Mouse (Mus musculus) heart, postnatal 0 days (tissue): ENCODE measurements around the gene Pmfbp1. TPM values are rescaled to one million over a fixed set of nuclear protein-coding genes. Genes with fewer than 3 reads are reported as not detected.

ENCODE experiments used
- ATAC-seq: fragments of 200-750 bp; cut with Nextera tagmentation; 2 replicates; pipeline ENCODE4 v1.8.0; 2017; ENCODE audit warnings: low read depth, moderate number of reproducible peaks, moderate library complexity; ENCODE audit not compliant: insufficient read depth
- DNase-seq: peaks from one replicate; pipeline ENCODE4 v3.0.0-alpha.2; 2016; ENCODE audit warnings: low spot score
- H3K27ac ChIP-seq: fragments of 300-500 bp; sonication (generic); 2 replicates; pipeline ENCODE4 v1.5.1; 2014; ENCODE audit warnings: low read depth, mild to moderate bottlenecking
- H3K27me3 ChIP-seq: fragments of 300-500 bp; sonication (generic); 2 replicates; pipeline ENCODE4 v1.6.1; 2014; ENCODE audit warnings: low read length, mixed read lengths; ENCODE audit not compliant: control insufficient read depth, insufficient read depth
- H3K36me3 ChIP-seq: fragments of 300-500 bp; sonication (generic); replicated peaks from 2 replicates; pipeline ENCODE4 v1.6.1; 2014; ENCODE audit warnings: low read length, mixed read lengths; ENCODE audit not compliant: control insufficient read depth, insufficient read depth
- H3K4me1 ChIP-seq: fragments of 300-500 bp; sonication (generic); 2 replicates; pipeline ENCODE4 v1.6.1; 2014; ENCODE audit warnings: antibody characterized with exemption; ENCODE audit not compliant: control insufficient read depth, insufficient read depth
- H3K4me2 ChIP-seq: fragments of 300-500 bp; sonication (generic); 2 replicates; pipeline ENCODE4 v1.6.1; 2014; ENCODE audit warnings: low read depth, mild to moderate bottlenecking, low read length, moderate library complexity
- H3K4me3 ChIP-seq: fragments of 300-500 bp; sonication (generic); 2 replicates; pipeline ENCODE4 v1.5.1; 2014; ENCODE audit warnings: low read depth, low read length
- H3K9ac ChIP-seq: fragments of 300-500 bp; sonication (generic); replicated peaks from 2 replicates; pipeline ENCODE4 v1.6.1; 2014; ENCODE audit warnings: low read depth, low read length, mixed read lengths
- H3K9me3 ChIP-seq: fragments of 300-500 bp; sonication (generic); replicated peaks from 2 replicates; pipeline ENCODE4 v1.6.1; 2016; ENCODE audit warnings: low read length; ENCODE audit not compliant: control insufficient read depth
- CTCF ChIP-seq: IDR thresholded peaks from 2 replicates; pipeline ENCODE4 v1.5.1; 2016; ENCODE audit warnings: antibody characterized with exemption, control low read depth, low read depth
- EP300 ChIP-seq: IDR thresholded peaks from 2 replicates; pipeline ENCODE4 v1.6.1; 2016; ENCODE audit warnings: antibody characterized with exemption, low read depth
- WGBS: fragments of 180-500 bp; shearing (Covaris S2); extraction: QIAGEN DNeasy Blood & Tissue Kit; methylation state at CpG from one replicate; pipeline ENCODE4 v1.1.7; 2014; 5-methylcytosine and 5-hydroxymethylcytosine counted together
- polyA plus RNA-seq: library from polyadenylated mRNA; unstranded; fragments of >200 nt; fragmentation: Nextera tagmentation; extraction: Ambion mirVana; gene quantifications from 2 replicates; pipeline ENCODE4 v1.2.1, GENCODE M21; 2015
- total RNA-seq: library from RNA; depleted of rRNA; stranded (reverse); fragments of >200 nt; gene quantifications from 2 replicates; pipeline ENCODE4 v1.2.3, GENCODE M21; 2014; ENCODE audit warnings: low replicate concordance

The Pmfbp1 gene
- total and polyA plus RNA-seq, 2 experiments from 2014 or later, result not detected

- Histone ChIP-seq H3K27ac (no peak overlapping the region), H3K4me1 (no peaks in the 10 kb centered on the region), H3K4me2 (no peak overlapping the region), H3K36me3 (no peaks in the 10 kb centered on the region), H3K9ac (no peak overlapping the region), H3K9me3 (no peaks in the 10 kb centered on the region), H3K27me3 (no peaks in the 10 kb centered on the region), H3K4me3 (no peak overlapping the region)
- no peak for TF ChIP-seq CTCF
- no peak for TF ChIP-seq EP300
- DNase-seq (no peak), ATAC-seq (no peak)
- 60% methylated on average over 1 of the region's 1 CpGs for whole genome bisulfite sequencing
Measured at GRCm38 (mm10) chr8:109503566-109503965, 9.7 kb downstream of the Pmfbp1 start.

GRCm38 (mm10) chr8:109505560-109505959 lies 11.7 kb downstream of the Pmfbp1 start:
- no peak for DNase-seq
- no peak overlapping the region for H3K4me3 ChIP-seq
- WGBS, result 93% methylated on average over 5 of the region's 5 CpGs
- TF ChIP-seq CTCF (no peak), EP300 (no peak)
- H3K36me3 ChIP-seq, result no peaks in the 10 kb centered on the region
- H3K4me2 ChIP-seq, result no peak overlapping the region
- H3K9me3 ChIP-seq, result no peaks in the 10 kb centered on the region
- H3K9ac ChIP-seq, result no peak overlapping the region
- no peak overlapping the region for H3K27ac ChIP-seq
- ATAC-seq, result no peak
- H3K27me3 ChIP-seq, result no peaks in the 10 kb centered on the region
- H3K4me1 ChIP-seq, result no peaks in the 10 kb centered on the region

- no peak for DNase-seq
- no peak for ATAC-seq
- no peak overlapping the region for H3K27ac ChIP-seq
- no peak overlapping the region for H3K4me2 ChIP-seq
- TF ChIP-seq CTCF (no peak), EP300 (no peak)
- H3K27me3 ChIP-seq, result no peaks in the 10 kb centered on the region
- no peak overlapping the region for H3K9ac ChIP-seq
- no peaks in the 10 kb centered on the region for H3K4me1 ChIP-seq
- H3K9me3 ChIP-seq, result no peaks in the 10 kb centered on the region
- H3K4me3 ChIP-seq, result no peak overlapping the region
- H3K36me3 ChIP-seq, result no peaks in the 10 kb centered on the region
- WGBS, result 62% methylated on average over 2 of the region's 2 CpGs
Measured at GRCm38 (mm10) chr8:109524008-109524407, 30.2 kb downstream of the Pmfbp1 start.

- TF ChIP-seq CTCF, result peak; percentile 42
- no peak for TF ChIP-seq EP300
- no peak for ATAC-seq
- Histone ChIP-seq H3K4me2 (no peak overlapping the region), H3K4me3 (no peak overlapping the region), H3K9me3 (no peaks in the 10 kb centered on the region), H3K4me1 (no peaks in the 10 kb centered on the region), H3K36me3 (no peaks in the 10 kb centered on the region), H3K27me3 (no peaks in the 10 kb centered on the region), H3K27ac (no peak overlapping the region), H3K9ac (no peak overlapping the region)
- WGBS, result 79% methylated on average over 19 of the region's 19 CpGs
- DNase-seq, result no peak
Measured at GRCm38 (mm10) chr8:109535140-109535990, 41.5 kb downstream of the Pmfbp1 start.

- peak; percentile 81 for DNase-seq
- H3K27me3 ChIP-seq, result no peaks in the 10 kb centered on the region
- peak; percentile 83 for ATAC-seq
- H3K9ac ChIP-seq, result no peak overlapping the region
- no peaks in the 10 kb centered on the region for H3K36me3 ChIP-seq
- WGBS, result 3% methylated on average over 5 of the region's 5 CpGs
- H3K9me3 ChIP-seq, result no peaks in the 10 kb centered on the region
- TF ChIP-seq EP300 (no peak), CTCF (peak; percentile 73)
- peak overlapping the region; percentile 12; the same call in 1 of the 2 replicates for H3K4me2 ChIP-seq
- H3K4me1 ChIP-seq, result no peaks in the 10 kb centered on the region
- H3K4me3 ChIP-seq, result no peak overlapping the region
- H3K27ac ChIP-seq, result no peak overlapping the region
Measured at GRCm38 (mm10) chr8:109536703-109537102, 42.9 kb downstream of the Pmfbp1 start.
